Mouse (Mus musculus): ENCODE measurements around the gene Lta.

Lta gene

DNA sequence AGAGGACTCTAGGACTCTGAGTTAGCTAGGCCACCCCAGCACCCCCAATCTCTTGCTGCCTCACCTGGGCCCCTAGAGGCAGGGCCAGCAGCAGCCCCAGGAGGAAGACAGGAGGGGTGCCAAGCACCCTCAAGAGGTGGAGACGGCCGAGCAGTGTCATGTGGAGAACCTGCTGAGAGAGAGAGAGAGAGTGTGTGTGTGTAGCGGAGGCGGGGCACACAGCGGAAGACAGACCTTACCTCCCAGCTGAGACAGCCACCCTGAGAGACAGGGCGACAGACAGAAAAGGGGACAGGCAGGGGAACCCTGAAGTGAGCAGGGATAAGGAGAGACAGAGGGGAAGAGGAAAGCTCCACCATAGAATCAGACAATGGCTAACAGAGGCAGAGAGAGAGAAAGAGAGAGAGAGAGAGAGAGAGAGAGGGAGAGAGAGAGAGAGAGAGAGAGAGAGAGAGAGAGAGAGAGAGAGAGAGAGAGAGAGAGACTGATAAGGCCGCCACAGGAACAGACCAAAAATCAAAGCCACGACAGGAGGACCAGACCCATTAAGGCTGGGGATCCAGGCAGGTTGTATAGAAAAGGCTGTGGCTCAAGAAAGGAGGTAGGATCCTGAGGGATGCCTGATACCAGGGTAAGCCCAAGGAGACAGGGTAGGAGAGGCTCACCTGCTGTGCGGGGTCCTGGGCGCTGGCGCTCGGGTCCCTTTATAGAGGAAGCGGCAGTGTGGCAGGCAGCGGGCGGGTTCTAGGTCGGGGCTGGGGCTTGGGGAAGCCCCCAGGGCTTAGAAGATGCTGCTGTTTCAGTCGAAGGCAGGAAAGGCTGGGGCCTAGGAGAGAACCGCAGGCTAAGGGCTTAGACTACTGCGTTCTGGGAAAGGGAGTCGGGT is at the start of gene Lta:
Gene Lta (minus strand): TSS at position 858 of the 886 bp plus-strand sequence.
- DNase-seq (ENCODE audit: low spot score in 2 of 2), result peak; percentile 48 to 75

DNA sequence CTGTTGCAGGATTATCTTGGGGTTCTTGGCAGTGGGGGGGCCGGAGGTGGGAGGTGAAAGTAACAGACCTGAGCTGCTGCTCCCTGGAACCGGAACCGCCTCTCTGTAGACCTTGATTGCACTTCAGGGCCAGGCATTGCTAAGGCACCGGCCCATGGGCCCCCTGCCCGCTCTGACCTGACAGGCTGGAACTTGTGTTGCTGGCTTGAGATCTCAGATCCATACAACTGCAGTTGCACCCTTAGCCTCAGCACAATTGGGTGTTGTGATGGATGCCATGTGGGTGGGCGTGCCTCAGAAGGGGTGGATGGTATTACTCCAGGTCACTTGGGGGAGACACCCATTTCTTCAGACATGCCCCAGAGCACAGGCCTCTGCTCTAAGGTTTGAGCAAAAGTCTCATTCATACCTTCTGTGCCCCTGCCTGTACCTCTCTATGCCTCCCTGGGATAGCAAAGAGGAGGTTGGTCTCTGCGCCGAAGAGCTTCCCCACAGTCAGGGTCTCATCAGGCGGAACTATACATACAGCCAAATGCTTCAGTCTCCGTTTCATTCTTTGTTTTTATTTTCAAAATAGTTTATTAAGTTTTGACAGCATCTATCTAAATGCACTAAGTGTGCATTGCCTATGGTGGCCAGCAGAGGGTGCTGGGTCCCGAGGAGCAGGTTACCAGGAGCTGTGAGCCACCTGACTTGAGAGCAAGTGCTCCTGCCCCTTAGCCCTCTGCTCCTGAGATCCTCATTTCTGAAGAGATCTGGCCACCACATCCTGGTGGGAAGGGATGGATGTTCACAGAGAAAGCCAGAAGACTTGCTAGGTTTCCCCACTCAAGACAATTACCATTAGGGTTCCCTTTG is 49.3 kb upstream of the Lta start:
- peak; percentile 75 to 89 for DNase-seq (ENCODE audit: low spot score in 2 of 2)

DNA sequence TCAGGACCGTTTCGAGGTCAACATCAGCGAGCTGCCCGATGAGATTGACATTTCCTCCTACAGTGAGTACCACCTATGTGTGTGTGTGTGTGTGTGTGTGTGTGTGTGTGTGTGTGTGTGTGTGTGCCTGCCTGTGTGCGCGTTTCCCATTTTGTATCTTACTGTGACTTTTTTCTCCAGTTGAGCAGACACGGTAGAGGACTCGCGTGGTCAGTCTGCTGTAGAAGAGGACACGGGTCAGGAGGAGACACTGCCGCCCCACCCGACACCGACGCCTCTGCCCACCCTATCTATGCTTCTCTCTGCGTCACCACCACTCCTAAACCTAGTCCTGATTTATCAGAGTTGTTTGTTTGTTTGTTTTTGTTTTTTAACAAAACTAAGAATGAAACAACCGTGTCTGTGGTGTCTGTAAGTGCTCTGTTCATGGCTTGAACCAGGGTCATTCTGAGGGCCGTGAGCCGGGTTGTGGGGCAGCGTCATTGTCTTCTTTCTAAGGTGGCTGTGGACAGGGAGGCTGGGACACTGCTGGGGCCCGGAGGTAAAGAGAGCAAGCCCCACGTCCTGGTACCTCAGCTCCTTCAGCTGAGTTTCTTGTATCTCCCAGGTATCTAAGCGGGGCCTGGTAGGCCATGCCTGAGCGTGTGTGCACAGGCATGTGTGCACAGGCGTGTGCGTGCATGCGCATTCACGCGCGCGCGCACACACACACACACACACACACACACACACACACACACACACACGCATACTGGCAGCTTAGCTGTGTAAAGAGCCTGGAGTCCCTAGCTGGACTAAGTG is 48.3 kb upstream of the Lta start:
- DNase-seq (ENCODE audit: low spot score in 2 of 2), result no peak

DNA sequence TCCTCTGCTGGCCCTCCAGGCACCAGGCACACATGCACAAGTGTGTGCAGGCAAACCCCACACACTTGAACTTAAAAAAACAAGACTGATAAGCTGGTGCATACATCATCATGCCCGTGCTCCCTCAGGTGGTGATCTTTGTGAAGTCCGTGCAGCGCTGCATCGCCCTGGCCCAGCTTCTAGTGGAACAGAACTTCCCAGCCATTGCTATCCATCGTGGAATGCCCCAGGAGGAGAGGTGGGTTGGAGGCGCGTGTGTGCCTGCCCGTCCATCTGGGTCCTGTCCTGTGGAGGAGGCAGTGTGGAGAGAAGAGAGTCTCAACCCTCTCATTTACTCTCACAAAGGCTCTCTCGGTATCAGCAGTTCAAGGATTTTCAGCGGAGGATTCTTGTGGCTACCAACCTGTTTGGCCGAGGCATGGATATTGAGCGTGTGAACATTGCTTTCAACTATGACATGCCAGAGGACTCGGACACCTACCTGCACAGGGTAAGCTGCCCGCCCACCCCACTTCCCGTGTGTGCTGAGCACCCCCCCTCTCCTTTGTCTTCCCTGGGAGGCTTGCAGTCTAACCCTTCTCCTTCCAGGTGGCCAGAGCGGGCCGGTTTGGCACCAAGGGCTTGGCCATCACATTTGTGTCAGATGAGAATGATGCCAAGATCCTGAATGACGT is 47.6 kb upstream of the Lta start:
- no peak for DNase-seq (ENCODE audit: low spot score in 2 of 2)

DNA sequence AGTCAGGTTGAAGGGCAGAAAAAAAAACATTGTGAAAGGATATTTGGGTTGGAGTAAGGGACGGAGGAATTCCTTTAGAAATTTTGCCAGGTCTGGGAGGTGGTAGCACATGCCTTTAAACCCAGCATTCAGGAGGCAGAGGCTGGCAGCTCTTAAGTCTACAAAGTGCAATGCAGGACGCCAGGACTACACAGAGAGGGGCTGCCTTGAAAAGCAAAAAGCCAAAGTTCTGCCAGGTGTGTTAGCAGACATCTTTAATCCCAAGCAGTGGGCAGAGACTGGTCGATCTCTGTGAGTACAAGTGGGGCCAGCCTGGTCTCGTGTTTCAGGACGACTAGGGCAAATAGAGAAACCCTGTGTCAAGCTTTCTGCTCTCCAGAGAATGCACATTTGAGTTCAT is 46.8 kb upstream of the Lta start:
- no peak for DNase-seq (ENCODE audit: low spot score in 2 of 2)

DNA sequence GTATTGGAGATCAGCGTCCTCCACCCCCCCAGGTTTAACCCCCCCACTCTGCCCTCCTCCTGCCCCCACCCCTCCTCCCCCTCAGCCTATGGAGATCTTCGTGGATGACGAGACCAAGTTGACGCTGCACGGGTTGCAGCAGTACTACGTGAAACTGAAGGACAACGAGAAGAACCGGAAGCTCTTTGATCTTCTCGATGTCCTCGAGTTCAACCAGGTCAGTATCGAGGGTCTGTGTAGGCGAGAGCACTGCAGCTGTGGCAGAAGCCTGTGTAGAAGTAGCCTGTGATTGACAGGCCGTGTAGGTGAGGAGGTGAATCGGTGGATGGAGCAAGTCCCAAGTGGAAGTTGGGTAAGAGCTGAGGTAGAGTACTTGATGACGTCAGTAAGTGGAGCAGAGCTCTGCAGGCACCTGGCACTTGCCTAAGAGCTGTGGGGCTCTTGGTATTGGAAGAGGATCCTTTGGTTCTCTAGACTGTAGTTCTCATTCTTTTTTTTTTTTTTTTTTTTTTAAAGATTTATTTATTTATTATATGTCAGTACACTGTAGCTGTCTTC is 46.1 kb upstream of the Lta start:
- no peak for DNase-seq (ENCODE audit: low spot score in 2 of 2)

DNA sequence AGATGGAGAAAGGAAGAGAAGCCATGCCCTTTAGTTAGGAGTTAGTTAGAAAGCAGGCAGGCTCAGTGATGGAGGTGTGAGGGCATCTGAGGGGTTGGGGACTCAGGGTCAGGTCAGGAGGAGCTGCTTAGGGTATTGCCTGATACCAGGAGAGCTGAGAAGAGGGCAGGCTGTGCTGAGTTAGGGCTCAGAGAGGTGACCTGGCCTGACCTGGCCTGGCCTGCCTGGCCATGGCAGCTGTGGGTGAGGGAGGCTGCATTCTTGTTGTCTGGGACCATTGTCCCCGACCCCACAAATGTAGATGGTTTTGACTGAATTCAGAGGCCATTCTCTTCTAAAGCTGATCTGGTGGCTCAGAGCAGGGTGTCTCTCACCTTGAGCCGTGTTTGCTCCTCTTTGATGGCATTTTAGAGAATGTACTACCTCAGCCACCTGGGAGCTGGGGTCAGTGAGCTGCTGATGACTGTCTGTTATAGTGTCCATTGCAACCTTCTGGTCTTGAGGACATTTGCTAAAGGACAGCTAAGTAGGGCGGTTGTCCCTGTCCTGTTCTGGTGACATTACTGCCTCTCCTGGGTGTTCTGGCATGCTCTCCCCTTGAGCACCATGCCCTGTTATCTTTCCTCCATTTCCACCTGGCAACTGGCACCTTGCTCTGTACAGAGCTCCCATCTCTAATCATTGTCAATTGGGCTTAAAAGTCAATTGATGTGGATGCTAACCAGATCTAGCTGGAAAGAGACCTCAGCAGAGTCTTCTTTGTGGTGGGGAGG is 45.4 kb upstream of the Lta start:
- no peak for DNase-seq (ENCODE audit: low spot score in 2 of 2)

DNA sequence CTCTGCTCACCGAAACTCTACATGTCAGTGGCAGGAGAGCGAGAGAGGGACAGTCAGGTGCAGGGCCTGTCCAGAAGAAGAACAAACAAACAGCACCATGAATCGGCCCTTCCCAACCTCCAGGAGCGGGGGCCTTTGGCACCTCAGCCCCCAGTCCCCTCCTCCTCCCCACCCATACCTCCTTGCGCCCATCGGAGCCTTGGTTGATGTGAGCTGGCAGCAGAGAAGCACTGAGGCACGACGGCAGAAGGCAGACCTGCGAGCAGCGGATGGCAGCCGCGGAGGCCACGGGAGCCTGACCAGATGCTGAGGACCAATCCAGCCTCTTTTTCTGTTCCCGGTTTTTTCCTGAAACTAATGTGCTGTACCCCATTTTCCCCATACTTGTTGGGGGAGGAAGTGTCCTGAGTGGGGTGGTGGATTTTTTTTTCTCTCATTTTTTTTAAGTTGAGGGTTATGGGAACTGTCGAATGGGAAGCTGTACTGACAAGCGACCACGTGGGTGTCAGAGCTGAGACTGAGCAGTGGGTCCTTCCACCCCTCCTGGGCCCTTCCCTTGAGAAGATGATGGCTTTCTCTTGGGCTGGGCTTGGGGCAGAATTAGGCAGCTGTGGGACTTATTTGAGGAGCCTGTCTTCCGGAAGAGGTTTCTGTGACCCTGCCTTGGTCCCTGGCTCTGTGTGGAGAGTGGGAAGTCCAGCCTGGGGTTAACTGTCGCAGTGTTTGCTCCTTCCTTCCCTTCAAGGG is 44.5 kb upstream of the Lta start:
- DNase-seq (ENCODE audit: low spot score in 2 of 2), result no peak

DNA sequence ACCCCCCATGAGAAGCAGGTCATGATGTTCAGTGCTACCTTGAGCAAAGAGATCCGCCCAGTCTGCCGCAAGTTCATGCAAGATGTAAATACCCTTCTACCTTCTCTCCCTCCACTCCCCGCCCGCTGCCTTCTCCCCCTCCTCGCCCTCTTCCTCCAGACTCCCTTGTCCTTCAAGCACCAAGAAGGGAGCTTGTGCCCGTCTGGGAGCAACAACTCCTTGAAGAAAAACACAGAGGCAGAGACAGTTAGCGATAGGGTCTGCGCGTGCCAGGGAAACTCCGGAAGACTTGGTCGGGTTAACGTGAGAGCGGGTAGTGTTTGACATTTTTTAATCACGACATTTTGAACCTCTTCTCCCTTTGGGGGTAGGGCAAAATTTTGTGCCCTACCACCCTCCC is 43.8 kb upstream of the Lta start:
- no peak for DNase-seq (ENCODE audit: low spot score in 2 of 2)

DNA sequence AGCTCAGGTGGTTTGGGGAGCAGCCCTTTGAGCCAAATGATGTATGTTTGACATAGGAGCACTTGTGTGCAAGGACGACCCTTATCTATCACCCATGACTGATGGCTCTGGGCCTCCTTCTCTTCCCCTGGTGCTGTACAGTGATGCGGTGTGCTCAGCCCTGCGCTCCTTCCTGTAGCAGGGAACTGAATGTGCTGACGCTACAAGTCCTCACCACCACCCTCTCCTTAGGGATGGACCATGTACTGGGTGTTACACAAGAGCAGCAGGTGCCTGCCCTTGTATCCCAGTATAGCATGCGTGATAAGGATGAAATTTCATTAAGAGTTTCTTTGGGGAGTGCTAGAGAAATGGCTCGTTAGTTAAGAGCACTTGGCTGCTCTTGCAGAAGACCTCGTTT is 42.0 kb upstream of the Lta start:
- DNase-seq (ENCODE audit: low spot score in 2 of 2), result no peak

DNA sequence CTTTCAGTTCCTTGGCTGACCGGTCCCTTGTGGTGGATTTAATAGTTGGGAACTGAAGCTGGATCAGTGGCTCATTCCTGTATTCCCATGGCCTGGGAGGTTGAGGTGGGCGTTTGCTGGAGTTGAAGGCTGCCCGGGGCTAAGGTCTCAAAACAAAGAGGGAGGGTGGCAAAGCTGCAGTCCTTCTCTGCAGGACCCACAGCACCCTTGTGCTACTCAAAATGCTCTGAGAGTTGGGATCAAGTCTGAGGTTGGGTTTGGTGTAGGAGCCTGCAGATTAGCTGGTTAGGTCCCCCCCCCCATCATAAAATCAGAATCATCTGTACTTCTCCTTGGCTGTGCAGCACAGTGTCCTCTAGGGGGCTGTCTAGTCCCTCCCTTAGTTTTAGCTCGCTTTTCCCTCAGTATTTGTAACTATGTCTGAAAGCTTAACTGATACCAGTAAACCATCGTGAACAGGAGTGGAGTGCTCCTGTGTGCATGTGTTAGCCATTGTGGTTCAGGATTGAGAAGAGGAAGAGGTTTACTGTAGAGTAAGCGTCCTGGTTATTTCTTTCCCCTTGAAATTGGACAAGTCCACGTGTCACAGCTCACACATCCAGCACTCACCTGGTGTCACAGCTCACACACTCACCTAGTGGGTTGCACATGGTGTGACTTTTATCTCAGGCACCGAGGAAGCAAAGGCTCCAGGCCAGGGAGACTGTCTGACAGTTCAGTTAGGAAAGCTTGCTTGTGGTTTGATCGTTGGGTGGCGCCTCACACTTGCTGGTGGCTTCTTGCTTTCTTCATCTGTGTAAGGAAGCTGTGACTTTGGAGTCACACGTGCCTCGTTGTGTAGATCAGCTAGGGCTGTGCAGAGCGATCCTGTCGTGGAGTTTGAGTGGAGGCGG is 40.8 kb upstream of the Lta start:
- DNase-seq (ENCODE audit: low spot score in 2 of 2), result no peak

DNA sequence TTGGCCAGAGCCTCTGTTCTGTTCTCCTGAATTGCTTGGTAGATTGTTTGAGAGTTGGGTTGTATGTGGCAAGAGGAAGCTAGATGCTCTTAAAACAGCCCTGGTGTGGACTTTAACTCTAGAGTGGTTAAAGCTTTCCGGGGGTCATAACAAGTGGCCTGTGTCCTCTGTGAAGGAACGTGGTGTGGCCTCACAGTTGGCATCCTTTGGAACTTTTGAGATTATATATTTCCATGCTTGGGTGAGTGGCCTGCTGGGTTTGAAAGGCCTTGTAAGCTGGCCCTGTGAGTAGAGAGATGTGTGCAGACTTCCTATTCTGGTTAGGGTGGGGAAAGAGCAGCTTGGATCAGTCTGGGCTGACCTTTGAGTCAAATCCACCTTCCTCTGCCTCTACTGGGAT is 39.8 kb upstream of the Lta start:
- DNase-seq (ENCODE audit: low spot score in 2 of 2), result no peak

DNA sequence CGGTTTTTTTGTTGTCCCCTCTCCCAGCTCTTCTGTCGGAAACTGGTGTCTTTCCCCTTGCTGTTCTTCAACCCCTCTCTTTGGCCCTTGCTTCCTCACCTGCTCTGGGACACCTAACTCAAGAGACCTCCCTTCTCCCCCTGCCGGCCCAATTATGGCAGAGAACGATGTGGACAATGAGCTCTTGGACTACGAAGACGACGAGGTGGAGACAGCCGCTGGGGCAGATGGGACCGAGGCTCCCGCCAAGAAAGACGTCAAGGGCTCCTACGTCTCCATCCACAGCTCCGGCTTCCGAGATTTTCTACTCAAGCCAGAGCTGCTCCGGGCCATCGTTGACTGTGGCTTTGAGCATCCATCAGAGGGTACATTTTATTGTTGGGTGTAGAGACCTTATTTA is 37.9 kb upstream of the Lta start:
- peak; percentile 52 to 76 for DNase-seq (ENCODE audit: low spot score in 2 of 2)

DNA sequence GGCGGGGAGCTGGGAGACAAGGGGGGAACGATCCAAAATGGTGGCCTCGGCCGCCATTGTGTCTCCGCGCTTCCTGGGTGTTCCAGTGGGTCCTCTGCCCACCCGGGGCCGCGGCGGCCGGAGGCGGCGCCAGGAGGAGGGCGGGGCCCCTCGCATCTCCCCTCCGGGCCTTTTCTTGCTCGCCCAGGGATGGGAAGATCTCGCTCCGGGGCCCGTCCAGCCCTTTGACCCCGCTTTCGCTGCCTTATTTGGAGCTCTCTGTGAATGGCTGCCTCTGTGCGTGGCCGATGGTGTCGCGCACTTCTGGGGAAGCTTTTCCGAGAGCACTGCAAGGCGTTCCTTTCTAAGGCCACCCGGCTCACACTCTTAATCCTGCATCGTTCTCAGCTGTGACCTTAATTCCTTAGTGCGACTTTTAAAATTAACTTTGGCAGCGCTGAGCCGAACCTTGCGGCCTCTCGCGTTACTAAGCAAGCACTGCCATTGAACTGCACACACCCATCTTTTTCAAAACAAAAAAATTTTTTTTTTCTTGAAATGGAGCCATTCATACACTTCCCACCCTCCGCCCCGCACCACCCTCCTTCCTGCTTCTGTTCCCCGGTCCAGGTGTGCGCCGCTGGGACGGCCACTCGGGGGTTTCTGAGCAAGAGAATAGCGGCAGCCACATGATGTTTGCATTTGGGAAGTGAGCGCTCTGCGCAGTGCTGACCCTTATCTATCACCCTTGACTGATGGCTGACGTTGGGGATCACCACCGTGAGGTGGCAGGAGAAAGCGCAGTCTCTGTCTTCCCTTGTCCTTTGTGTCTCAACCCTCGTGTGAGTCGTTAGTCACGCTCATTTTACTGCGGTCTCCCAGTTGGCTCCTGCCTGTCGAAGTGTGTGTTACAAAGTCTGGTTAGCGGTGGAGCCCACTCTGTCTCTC is 37.1 kb upstream of the Lta start:
- DNase-seq (ENCODE audit: low spot score in 2 of 2), result peak; percentile 65 to 85

DNA sequence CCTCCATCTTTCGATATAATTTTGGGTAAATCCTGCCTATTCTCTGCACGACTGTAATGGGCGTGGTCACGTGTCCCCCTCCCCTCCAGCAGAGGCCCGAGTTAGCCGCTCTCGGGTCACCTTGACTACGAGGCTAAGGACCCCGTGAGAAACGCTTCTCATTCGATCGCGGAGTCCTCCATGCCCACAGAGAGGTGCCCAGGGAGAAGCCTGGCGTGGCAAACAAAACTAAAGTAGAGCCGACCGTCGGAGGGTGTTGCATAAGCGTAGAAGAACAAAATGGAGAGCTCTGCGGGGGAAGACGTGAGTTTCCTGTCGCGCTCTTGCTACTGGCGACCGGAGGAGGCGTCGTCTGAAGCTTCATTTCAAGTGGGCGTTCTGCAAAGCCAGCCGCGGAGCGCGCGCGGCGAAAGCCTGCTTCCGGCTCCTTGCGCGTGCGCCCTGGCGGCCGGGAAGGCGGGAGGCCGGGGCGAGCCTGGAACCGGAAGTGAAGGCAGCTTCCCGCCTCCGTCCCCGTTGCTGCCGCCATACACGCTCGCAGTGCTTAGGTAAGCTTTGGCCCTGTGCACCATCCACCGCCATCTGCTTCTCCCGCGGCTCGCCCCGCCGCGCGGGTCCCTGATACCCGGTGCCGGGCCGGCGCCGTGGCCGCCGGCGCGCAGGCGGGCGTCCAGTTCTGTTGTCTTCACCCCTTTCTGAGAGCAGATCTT is 36.3 kb upstream of the Lta start, which contains the start of gene Ddx39b:
Gene Ddx39b (plus strand): TSS at position 442 of the 710 bp plus-strand sequence.
- peak; percentile 96 to 98 for DNase-seq (ENCODE audit: low spot score in 2 of 2)

DNA sequence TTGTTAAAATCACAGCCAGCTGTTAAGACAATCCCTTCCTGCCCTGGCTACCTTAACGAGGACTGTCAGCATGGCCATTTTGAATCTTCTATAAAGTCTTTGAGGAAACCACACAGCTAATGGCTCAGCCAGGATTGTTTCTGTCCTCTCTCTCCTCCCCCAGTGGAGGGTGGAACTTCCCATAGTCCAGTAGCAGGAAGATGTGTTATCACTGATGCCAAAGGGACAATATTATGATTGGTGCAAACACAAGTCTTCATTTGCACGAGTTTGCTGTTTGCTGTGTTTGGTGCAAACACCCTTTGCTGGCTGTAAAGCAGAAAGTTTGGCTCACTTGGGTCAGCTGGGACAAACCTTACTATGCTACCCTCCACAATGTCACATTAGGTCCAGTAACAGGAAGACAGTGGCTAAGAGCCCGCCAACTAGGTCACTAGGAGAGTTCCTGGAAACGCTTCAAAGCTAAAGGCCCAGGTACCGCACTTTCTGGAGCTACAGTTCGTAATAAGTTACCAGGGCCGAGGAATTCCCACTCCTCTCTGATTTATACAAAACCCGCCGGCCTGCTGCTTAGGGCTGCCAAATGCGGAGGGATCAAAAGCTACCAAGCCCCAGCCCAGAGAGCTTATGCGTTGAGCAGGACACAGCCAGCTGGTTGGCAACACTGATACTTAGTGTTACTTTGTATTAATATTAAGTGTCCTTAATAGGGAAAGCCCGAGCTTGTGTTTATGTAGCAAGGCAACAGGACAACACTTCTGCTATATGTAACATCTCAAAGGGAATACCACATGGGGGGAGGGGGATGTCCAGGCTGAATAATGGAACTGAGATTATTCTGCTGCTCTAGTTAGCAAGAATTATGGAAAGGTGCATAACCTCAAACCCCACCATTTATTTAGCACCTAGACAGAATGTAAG is 35.5 kb upstream of the Lta start:
- no peak for DNase-seq (ENCODE audit: low spot score in 2 of 2)

All from spleen, postnatal 4 days (tissue).